Mouse (Mus musculus): ENCODE measurements around the gene Doc2a. TPM values are rescaled to one million over a fixed set of nuclear protein-coding genes. Genes with fewer than 3 reads are reported as not detected.

Doc2a gene
- total and polyA plus RNA-seq, 3 experiments = 2.3 TPM; not detected in 2

DNA sequence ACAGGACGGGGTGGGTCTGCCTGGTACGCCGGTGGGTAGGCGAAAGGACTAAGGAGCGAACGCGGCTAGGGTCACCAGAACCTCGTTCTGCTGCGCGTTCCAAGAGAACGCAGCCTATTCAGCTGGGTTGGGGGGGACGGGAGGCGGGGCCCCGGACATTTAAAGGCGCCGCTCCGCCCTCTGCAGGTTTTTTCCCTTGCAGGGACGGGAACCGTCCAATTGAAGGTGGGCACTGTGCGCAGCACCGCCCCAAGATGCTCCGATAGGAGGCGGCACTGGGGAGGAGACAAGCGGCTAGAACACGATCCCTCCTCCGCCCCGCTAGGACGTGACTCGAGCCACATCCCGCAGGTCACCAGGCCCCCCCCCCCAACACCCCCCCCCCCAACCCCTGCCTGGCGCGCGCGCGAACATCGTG, 48.2 kb upstream of the Doc2a start (continued):
- TF ChIP-seq NRF1 (IDR thresholded peaks at IDR 0.05; ENCODE audit: insufficient read depth, low read depth, low read length, poor library complexity, severe bottlenecking) = peak; percentile 61

DNA sequence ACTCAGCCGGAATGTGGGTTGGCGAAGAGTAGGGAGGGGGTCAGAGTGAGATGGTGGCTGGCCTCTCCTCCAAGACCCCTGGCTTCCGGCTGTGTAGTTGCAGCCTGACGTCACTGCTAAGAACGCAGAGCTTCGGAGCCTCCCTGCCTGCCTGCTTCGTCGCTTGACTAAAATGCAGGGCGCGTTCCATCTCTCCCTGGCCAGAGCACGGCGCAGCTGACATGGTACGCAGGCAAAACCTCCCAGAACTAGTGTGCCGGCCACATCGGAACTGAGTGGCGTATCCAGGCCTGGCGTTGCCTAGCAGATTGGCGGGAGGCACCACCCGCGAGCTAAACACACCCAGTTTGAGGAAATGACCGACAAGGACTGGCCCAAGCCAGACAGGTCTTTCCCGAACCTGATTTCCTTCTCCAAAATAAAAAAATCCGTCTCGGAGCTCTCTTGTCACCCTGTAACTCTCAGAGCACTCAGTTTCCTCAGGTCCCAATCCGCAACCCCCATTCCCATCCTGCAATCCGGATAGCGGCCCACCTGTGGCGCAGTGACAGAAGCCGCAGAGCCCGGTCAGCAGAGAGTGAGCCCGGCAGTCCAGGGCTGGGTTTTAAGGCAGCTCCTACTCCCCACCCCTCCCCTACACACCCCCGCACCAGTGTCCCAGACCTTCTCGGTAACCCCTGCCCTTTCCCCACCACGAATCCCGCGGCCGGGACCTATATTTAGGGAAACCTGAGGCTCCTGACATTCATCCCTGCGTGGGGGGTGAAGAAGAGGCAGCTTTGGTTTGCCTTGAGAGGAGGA, 47.5 kb upstream of the Doc2a start:
- H3K36me3 ChIP-seq (ENCODE audit: control insufficient read depth in 1 of 2, insufficient read depth in 2 of 2, low read length in 2 of 2) = peaks cover 13 to 51% of the 10 kb centered on the region in 2 experiments
- H3K9me3 ChIP-seq (replicated peaks; ENCODE audit: insufficient read depth, low read length) = no peaks in the 10 kb centered on the region
- peaks cover 35% of the 10 kb centered on the region for H3K79me2 ChIP-seq (ENCODE audit: control insufficient read depth, insufficient read depth, low read length, poor library complexity)
- H3K27ac ChIP-seq (ENCODE audit: control insufficient read depth, low read depth, low read length) = peak overlapping the region; percentile 92
- DNase-seq (ENCODE audit: low read depth, low spot score) = no peak
- H3K9ac ChIP-seq (ENCODE audit: control insufficient read depth, low read depth, low read length, poor library complexity, severe bottlenecking) = peak overlapping the region; percentile 65
- peaks cover 20 to 47% of the 10 kb centered on the region in 2 experiments for H3K4me1 ChIP-seq (ENCODE audit: control insufficient read depth in 1 of 2, insufficient read depth in 2 of 2, low read length in 2 of 2)
- peak overlapping the region; percentile 56 to 78 for H3K4me3 ChIP-seq (ENCODE audit: control insufficient read depth in 1 of 2, insufficient read depth in 1 of 2, low read depth in 2 of 2, low read length in 2 of 2)
- no peaks in the 10 kb centered on the region for H3K27me3 ChIP-seq (ENCODE audit: control insufficient read depth in 1 of 2, insufficient read depth in 2 of 2, low read length in 2 of 2)
- TF ChIP-seq MAX (IDR thresholded peaks at IDR 0.05; ENCODE audit: low read length) (no peak), RCOR1 (IDR thresholded peaks at IDR 0.05; ENCODE audit: low read depth, low read length) (no peak), JUND (IDR thresholded peaks at IDR 0.05; ENCODE audit: low read depth, low read length) (no peak), NELFE (IDR thresholded peaks at IDR 0.05; ENCODE audit: low read depth, low read length) (no peak), TCF12 (IDR thresholded peaks at IDR 0.05; ENCODE audit: low read depth, low read length) (peak; percentile 32; the same call in 1 of the 2 replicates), MAFK (IDR thresholded peaks at IDR 0.05; ENCODE audit: borderline replicate concordance, low read depth, low read length) (no peak), POLR2AphosphoS2 (IDR thresholded peaks at IDR 0.05; ENCODE audit: low read length) (no peak), ZNF384 (IDR thresholded peaks at IDR 0.05; ENCODE audit: low read depth, low read length) (no peak), TAL1 (IDR thresholded peaks at IDR 0.05; ENCODE audit: low read length) (no peak), TBP (IDR thresholded peaks at IDR 0.05; ENCODE audit: low read depth, low read length) (0 out of 2 replicates have a peak, but pooled peaks have one; percentile 53), POLR2A (IDR thresholded peaks at IDR 0.05; ENCODE audit: control insufficient read depth in 1 of 2, insufficient read depth in 1 of 2, low read depth in 1 of 2, low read length in 2 of 2, poor library complexity in 1 of 2) (no peak), BHLHE40 (IDR thresholded peaks at IDR 0.05; ENCODE audit: borderline replicate concordance, low read depth, low read length) (no peak), CHD1 (IDR thresholded peaks at IDR 0.05; ENCODE audit: low read depth, low read length) (no peak; the same call in 1 of the 2 replicates), RAD21 (IDR thresholded peaks at IDR 0.05; ENCODE audit: low read depth, low read length) (no peak), SMC3 (IDR thresholded peaks at IDR 0.05; ENCODE audit: low read depth, low read length) (no peak), POLR2AphosphoS5 (IDR thresholded peaks at IDR 0.05; ENCODE audit: borderline replicate concordance, low read depth, low read length) (no peak), ZC3H11A (IDR thresholded peaks at IDR 0.05; ENCODE audit: low read depth, low read length) (no peak), ZMIZ1 (IDR thresholded peaks at IDR 0.05; ENCODE audit: low read depth, low read length) (no peak; the same call in 1 of the 2 replicates), MEF2A (IDR thresholded peaks at IDR 0.05; ENCODE audit: extremely low read depth, insufficient replicate concordance, low read depth, low read length, poor library complexity, severe bottlenecking) (no peak), HCFC1 (IDR thresholded peaks at IDR 0.05; ENCODE audit: low read depth, low read length) (peak; percentile 18; the same call in 1 of the 2 replicates), E2F4 (IDR thresholded peaks at IDR 0.05; ENCODE audit: borderline replicate concordance, low read depth, low read length) (no peak), EP300 (IDR thresholded peaks at IDR 0.05; ENCODE audit: low read depth in 1 of 2, low read length in 2 of 2) (peak in 1 of 2 experiments; percentile 51; a peak in 2 of 4 replicates), UBTF (IDR thresholded peaks at IDR 0.05; ENCODE audit: borderline replicate concordance, insufficient read depth, low read depth, low read length) (no peak), MXI1 (IDR thresholded peaks at IDR 0.05; ENCODE audit: low read depth, low read length) (no peak), CTCF (IDR thresholded peaks at IDR 0.05 in 2 of 3, conservative IDR thresholded peaks at IDR 0.05 in 1 of 3; ENCODE audit: control insufficient read depth in 1 of 3, insufficient read depth in 1 of 3, low read depth in 2 of 3, low read length in 3 of 3, poor library complexity in 1 of 3, severe bottlenecking in 1 of 3) (no peak), USF2 (IDR thresholded peaks at IDR 0.05; ENCODE audit: borderline replicate concordance in 1 of 2, insufficient read depth in 1 of 2, low read depth in 1 of 2, low read length in 2 of 2) (no peak), GABPA (IDR thresholded peaks at IDR 0.05; ENCODE audit: low read depth, low read length) (peak; percentile 84), USF1 (IDR thresholded peaks at IDR 0.05; ENCODE audit: low read depth, low read length) (no peak), GATA1 (IDR thresholded peaks at IDR 0.05; ENCODE audit: low read depth, low read length) (no peak), MYB (IDR thresholded peaks at IDR 0.05; ENCODE audit: low read depth, low read length) (no peak), SIN3A (IDR thresholded peaks at IDR 0.05; ENCODE audit: low read length) (no peak), ZKSCAN1 (IDR thresholded peaks at IDR 0.05; ENCODE audit: low read depth, low read length) (0 out of 2 replicates have a peak, but pooled peaks have one; percentile 12)

Data from MEL (cell line).